Mouse (Mus musculus) ZHBTc4 (cell line): Measurements from ENCODE around the gene Fig4.

ENCODE experiments used
- DNase-seq: peaks from one replicate; pipeline ENCODE4 v3.0.0-alpha.2; 2011; ENCODE audit warnings: low read depth, low spot score

The Fig4 gene

DNA sequence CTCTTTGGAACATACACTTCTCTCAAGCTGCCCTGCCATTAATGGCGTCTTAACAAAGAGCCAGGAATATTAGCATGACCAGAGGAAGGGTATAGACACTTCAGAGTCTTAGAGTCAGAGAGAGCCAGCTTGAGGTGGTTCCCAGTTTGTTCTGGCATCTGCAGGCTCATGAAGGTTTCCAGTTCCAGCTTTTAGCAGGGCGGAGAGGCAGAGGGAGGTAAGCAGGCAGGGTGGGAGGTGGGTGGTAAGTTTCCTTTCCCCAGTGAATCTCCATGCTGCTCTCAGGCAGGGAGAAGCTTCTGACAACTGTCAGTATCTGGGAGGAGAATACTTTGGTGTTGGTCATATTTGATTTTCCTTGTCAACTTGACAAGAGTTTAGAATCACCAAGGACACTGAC lies 156.9 kb downstream of the Fig4 start:
- DNase-seq, result no peak
